9 mouse cellular contexts compared by ENCODE assay signal in genomic region chr10:24080166-24080565, GRCm38 (mm10). TPM values are rescaled to one million over a fixed set of nuclear protein-coding genes. Genes with fewer than 3 reads are reported as not detected.
DNase-seq lines count a peak whose midpoint lies in the region; ATAC-seq and TF ChIP-seq lines count a peak whose summit lies in the region.
"Had no signal": no experiment of that assay in that cellular context is flagged by ENCODE, and none has a peak within 500 bp of the region (broad histone marks: within the 10 kb centered on the region; RNA-seq: fewer than 3 reads in every experiment).

No protein-coding gene starts in this region.

- CTCF ChIA-PET in Patski (lab: Charles Lee) = interaction anchor here (0.8 to 1.6 kb wide), 8 partner anchors 12 to 274 kb away, joined by 3 to 4 read pairs (median 3); no protein-coding TSS in a partner anchor

- 42% methylated on average over 3 of the region's 3 CpGs for WGBS in cerebellum, adult 2 months

- POLR2A ChIA-PET in Patski (lab: Charles Lee) = interaction anchor here (0.6 kb wide), 1 partner anchor 254 kb away, joined by 3 read pairs; no protein-coding TSS in a partner anchor

- DNase-seq in left cerebral cortex, adult 18-20 months (ENCODE audit: low spot score in 2 of 2) = peak; percentile 38 to 39
- DNase-seq in left cerebral cortex, adult 11 months (ENCODE audit: low spot score) = no peak
- DNase-seq in Patski (ENCODE audit: low read depth, low spot score) = no peak
- peak; percentile 2 to 34 for DNase-seq in cerebellum, adult 2 months
- peak; percentile 8 to 44 for DNase-seq in layer of hippocampus, postnatal 25 days (ENCODE audit: extremely low spot score in 1 of 2, low spot score in 1 of 2)
- DNase-seq in retina, adult 2 months (ENCODE audit: low read depth, low spot score) = peak; percentile 6

- in situ Hi-C loops in Patski (cut with MboI; ENCODE audit: low pct_unique_long_range_greater_than_20kb) = loop anchor here (5.0 to 25.0 kb wide), 2 partner anchors 263 to 993 kb away; no protein-coding TSS in a partner anchor

- H3K4me3 ChIP-seq in cerebellum, adult 2 months (replicated peaks; ENCODE audit: insufficient read depth, low read depth, low read length) = no peak overlapping the region
- H3K4me3 ChIP-seq: megakaryocyte, embryonic 14.5 days had no signal

- no peaks in the 10 kb centered on the region for H3K4me1 ChIP-seq in cerebellum, adult 2 months (ENCODE audit: control insufficient read depth, insufficient read depth, low read length)

- ATAC-seq in Patski = no peak
- peak; percentile 95 for ATAC-seq in frontal cortex, adult (ENCODE audit: low TSS enrichment)
- ATAC-seq in activated CD4-positive, CD25-positive, alpha-beta regulatory T cell, adult 4 months = no peak

- TF ChIP-seq CTCF in Patski (IDR thresholded peaks at IDR 0.05) = peak; percentile 68
- TF ChIP-seq CTCF in cerebellum, adult 2 months (IDR thresholded peaks at IDR 0.05; ENCODE audit: borderline replicate concordance, insufficient read depth, low read depth, low read length) = peak; percentile 69

- H3K27me3 ChIP-seq in Patski = peaks cover 26% of the 10 kb centered on the region
- H3K27me3 ChIP-seq in cerebellum, adult 2 months (ENCODE audit: control insufficient read depth, insufficient read depth, low read length) = no peaks in the 10 kb centered on the region
- H3K27me3 ChIP-seq: megakaryocyte, embryonic 14.5 days had no signal

- TF ChIP-seq POLR2A in cerebellum, adult 2 months (IDR thresholded peaks at IDR 0.05; ENCODE audit: borderline replicate concordance, insufficient read depth, low read length) = no peak

- H3K27ac ChIP-seq in cerebellum, adult 2 months (ENCODE audit: insufficient read depth, low read length) = no peak overlapping the region

RNA-seq across cellular contexts. Expression of gene Taar8a, which starts 3.9 kb away (rescaled TPM):
- total RNA-seq in left cerebral cortex, adult 18-20 months (2021) = not detected
- polyA plus RNA-seq in Patski (2021) = not detected
- polyA plus RNA-seq in cerebellum, adult 2 months (2012; rRNA removed) = not detected in 2 replicates
- not detected for total RNA-seq in layer of hippocampus, postnatal 25 days (2021)
- not detected for polyA plus RNA-seq in activated CD4-positive, CD25-positive, alpha-beta regulatory T cell, adult 4 months (2017; shearing (Covaris generic))

RNA-seq across cellular contexts. Expression of gene Taar8b, which starts 11.9 kb away (rescaled TPM):
- not detected for total RNA-seq in left cerebral cortex, adult 18-20 months (2021)
- polyA plus RNA-seq in Patski (2021) = not detected
- polyA plus RNA-seq in cerebellum, adult 2 months (2012; rRNA removed) = not detected in 2 replicates
- not detected for total RNA-seq in layer of hippocampus, postnatal 25 days (2021)
- polyA plus RNA-seq in activated CD4-positive, CD25-positive, alpha-beta regulatory T cell, adult 4 months (2017; shearing (Covaris generic)) = not detected

RNA-seq across cellular contexts. Expression of gene Taar8c, which starts 21.5 kb away (rescaled TPM):
- not detected for total RNA-seq in left cerebral cortex, adult 18-20 months (2021)
- not detected for polyA plus RNA-seq in Patski (2021)
- not detected in 2 replicates for polyA plus RNA-seq in cerebellum, adult 2 months (2012; rRNA removed)
- total RNA-seq in layer of hippocampus, postnatal 25 days (2021) = not detected
- not detected for polyA plus RNA-seq in activated CD4-positive, CD25-positive, alpha-beta regulatory T cell, adult 4 months (2017; shearing (Covaris generic))

RNA-seq across cellular contexts. Expression of gene Taar9, which starts 29.2 kb away (rescaled TPM):
- not detected for total RNA-seq in left cerebral cortex, adult 18-20 months (2021)
- polyA plus RNA-seq in Patski (2021) = not detected
- polyA plus RNA-seq in cerebellum, adult 2 months (2012; rRNA removed) = not detected in 2 replicates
- total RNA-seq in layer of hippocampus, postnatal 25 days (2021) = not detected
- not detected for polyA plus RNA-seq in activated CD4-positive, CD25-positive, alpha-beta regulatory T cell, adult 4 months (2017; shearing (Covaris generic))

RNA-seq across cellular contexts. Expression of gene Taar7f, which starts 30.9 kb away (rescaled TPM):
- not detected for total RNA-seq in left cerebral cortex, adult 18-20 months (2021)
- polyA plus RNA-seq in Patski (2021) = not detected
- not detected in 2 replicates for polyA plus RNA-seq in cerebellum, adult 2 months (2012; rRNA removed)
- not detected for total RNA-seq in layer of hippocampus, postnatal 25 days (2021)
- polyA plus RNA-seq in activated CD4-positive, CD25-positive, alpha-beta regulatory T cell, adult 4 months (2017; shearing (Covaris generic)) = not detected

Comparison
In these comparisons a context has a peak if more than half of its experiments do, and no peak if none do; other contexts are left out.
1. DNase-seq: peak in left cerebral cortex, adult 18-20 months (2 of 2), cerebellum, adult 2 months (2 of 2), layer of hippocampus, postnatal 25 days (2 of 2) and retina, adult 2 months (single experiment); none in left cerebral cortex, adult 11 months (single experiment) and Patski (single experiment).